Mouse (Mus musculus) limb, embryonic 12.5 days (tissue): ENCODE measurements around the gene Tspan31. TPM values are rescaled to one million over a fixed set of nuclear protein-coding genes. Genes with fewer than 3 reads are reported as not detected.

Experiments
- ATAC-seq: fragments of 200-750 bp; cut with Nextera tagmentation; 2 replicates; pipeline ENCODE4 v1.8.0; 2017; ENCODE audit warnings: low read depth, moderate TSS enrichment; ENCODE audit not compliant: insufficient number of reproducible peaks, insufficient read depth, low FRiP score, low TSS enrichment
- H3K27ac ChIP-seq: fragments of 300-500 bp; sonication (generic); 2 replicates; pipeline ENCODE4 v1.5.1; 2016; ENCODE audit warnings: mild to moderate bottlenecking, moderate library complexity
- H3K27me3 ChIP-seq: fragments of 300-500 bp; sonication (generic); 2 replicates; pipeline ENCODE4 v1.6.1; 2016; ENCODE audit warnings: mild to moderate bottlenecking, moderate library complexity
- H3K36me3 ChIP-seq: fragments of 300-500 bp; sonication (generic); 2 replicates; pipeline ENCODE4 v1.6.1; 2016; ENCODE audit warnings: mild to moderate bottlenecking, moderate library complexity
- H3K4me1 ChIP-seq: fragments of 300-500 bp; sonication (generic); replicated peaks from 2 replicates; pipeline ENCODE4 v1.6.1; 2016
- H3K4me2 ChIP-seq: fragments of 300-500 bp; sonication (generic); 2 replicates; pipeline ENCODE4 v1.6.1; 2016; ENCODE audit warnings: mild to moderate bottlenecking, moderate library complexity
- H3K4me3 ChIP-seq: fragments of 300-500 bp; sonication (generic); replicated peaks from 2 replicates; pipeline ENCODE4 v1.5.1; 2016; ENCODE audit warnings: mild to moderate bottlenecking
- H3K9ac ChIP-seq: fragments of 300-500 bp; sonication (generic); replicated peaks from 2 replicates; pipeline ENCODE4 v1.6.1; 2016; ENCODE audit warnings: mild to moderate bottlenecking, moderate library complexity
- H3K9me3 ChIP-seq: fragments of 300-500 bp; sonication (generic); 2 replicates; pipeline ENCODE4 v1.6.1; 2016; ENCODE audit warnings: mild to moderate bottlenecking, moderate library complexity
- WGBS: fragments of 180-500 bp; shearing (Covaris S2); methylation state at CpG from one replicate; pipeline ENCODE4 v1.1.7; 2016; 5-methylcytosine and 5-hydroxymethylcytosine counted together
- polyA plus RNA-seq: library from polyadenylated mRNA; unstranded; fragments of >200 nt; fragmentation: Nextera tagmentation; extraction: Ambion mirVana; gene quantifications from 2 replicates; pipeline ENCODE4 v1.2.1, GENCODE M21; 2016

The Tspan31 gene
- polyA plus RNA-seq, result 171 and 172 TPM in 2 replicates

DNA sequence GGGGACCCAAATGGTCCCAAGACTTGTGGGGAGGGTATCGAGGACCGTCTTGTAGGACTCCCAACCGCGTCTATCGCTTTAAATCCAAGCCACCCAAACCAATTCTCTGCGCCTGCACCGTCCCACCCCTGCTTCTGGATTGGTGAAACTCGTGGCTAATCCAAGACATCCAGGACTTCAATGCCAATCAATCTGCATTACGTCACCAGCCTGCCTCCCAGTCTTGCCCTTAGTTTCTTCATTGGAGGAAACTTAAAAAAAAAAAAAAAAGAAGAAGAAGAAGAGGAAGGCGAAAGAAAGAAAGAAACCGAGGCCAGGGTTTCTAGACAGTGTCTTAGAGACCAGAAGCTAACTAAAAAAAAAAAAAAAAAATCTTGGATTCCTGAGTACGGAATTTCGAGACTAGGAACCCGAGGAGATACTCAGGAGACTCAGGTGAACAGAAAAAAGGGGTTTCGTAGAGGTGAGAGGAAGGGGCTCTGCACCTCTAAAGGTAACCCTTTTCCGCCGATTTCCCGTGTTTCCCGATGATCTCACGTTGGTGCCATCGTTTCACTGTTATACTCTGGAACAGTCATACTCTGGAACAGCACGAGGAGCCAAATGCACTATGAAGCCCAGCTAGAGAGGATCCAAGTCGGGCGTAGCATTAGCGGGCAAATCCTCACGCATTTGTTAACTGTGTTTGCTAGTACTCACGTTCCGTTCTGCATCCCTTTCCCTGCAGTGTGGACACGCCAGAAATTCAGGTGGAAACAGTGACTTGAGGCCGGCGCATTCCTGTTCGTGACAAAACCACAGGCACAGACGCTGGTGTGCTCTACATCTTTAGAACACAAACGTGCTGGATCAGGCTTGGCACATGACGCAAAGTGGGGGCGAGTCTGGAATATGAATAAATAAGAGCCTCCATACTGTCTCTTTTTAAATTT is at the start of gene Tspan31:
Gene Tspan31 (minus strand): TSS at position 75 of the 932 bp plus-strand sequence.
- peaks cover 35% of the 10 kb centered on the region for H3K36me3 ChIP-seq
- peaks cover 9% of the 10 kb centered on the region for H3K27me3 ChIP-seq
- H3K9me3 ChIP-seq, result no peaks in the 10 kb centered on the region
- 2% methylated on average over 36 of the region's 36 CpGs for WGBS
- H3K4me1 ChIP-seq, result peaks cover 27% of the 10 kb centered on the region
- H3K9ac ChIP-seq, result peak within 1 kb of the TSS; percentile 75
- H3K4me3 ChIP-seq, result peak within 1 kb of the TSS; percentile 64
- peak within 1 kb of the TSS; percentile 93 for H3K4me2 ChIP-seq
- peak; percentile 88 for ATAC-seq
- H3K27ac ChIP-seq, result peak within 1 kb of the TSS; percentile 90

- no peak for ATAC-seq
- no peak overlapping the region for H3K9ac ChIP-seq
- no peaks in the 10 kb centered on the region for H3K27me3 ChIP-seq
- no peaks in the 10 kb centered on the region for H3K9me3 ChIP-seq
- WGBS, result 88% methylated on average over 10 of the region's 10 CpGs
- no peak overlapping the region for H3K27ac ChIP-seq
- peaks cover 43% of the 10 kb centered on the region for H3K36me3 ChIP-seq
- H3K4me2 ChIP-seq, result no peak overlapping the region
- peaks cover 13% of the 10 kb centered on the region for H3K4me1 ChIP-seq
- no peak overlapping the region for H3K4me3 ChIP-seq
Measured at GRCm38 (mm10) chr10:127119229-127119628, 49.2 kb upstream of the Tspan31 start.

- ATAC-seq, result no peak
- H3K27me3 ChIP-seq, result no peaks in the 10 kb centered on the region
- peaks cover 43% of the 10 kb centered on the region for H3K36me3 ChIP-seq
- H3K9me3 ChIP-seq, result no peaks in the 10 kb centered on the region
- H3K4me2 ChIP-seq, result no peak overlapping the region
- H3K4me1 ChIP-seq, result peaks cover 13% of the 10 kb centered on the region
- H3K9ac ChIP-seq, result no peak overlapping the region
- H3K4me3 ChIP-seq, result no peak overlapping the region
- H3K27ac ChIP-seq, result no peak overlapping the region
- 89% methylated on average over 11 of the region's 11 CpGs for WGBS
Measured at GRCm38 (mm10) chr10:127118470-127118869, 48.4 kb upstream of the Tspan31 start.

GRCm38 (mm10) chr10:127115068-127115467 is 45.0 kb upstream of the Tspan31 start:
- no peak overlapping the region for H3K4me3 ChIP-seq
- 82% methylated on average over 2 of the region's 2 CpGs for WGBS
- no peak for ATAC-seq
- no peak overlapping the region for H3K27ac ChIP-seq
- H3K9me3 ChIP-seq, result no peaks in the 10 kb centered on the region
- H3K4me1 ChIP-seq, result peaks cover 3% of the 10 kb centered on the region
- H3K9ac ChIP-seq, result no peak overlapping the region
- peaks cover 64% of the 10 kb centered on the region for H3K36me3 ChIP-seq
- no peaks in the 10 kb centered on the region for H3K27me3 ChIP-seq
- H3K4me2 ChIP-seq, result no peak overlapping the region

- Histone ChIP-seq H3K36me3 (peaks cover 64% of the 10 kb centered on the region), H3K27me3 (no peaks in the 10 kb centered on the region), H3K4me1 (no peaks in the 10 kb centered on the region), H3K9me3 (no peaks in the 10 kb centered on the region), H3K4me3 (no peak overlapping the region), H3K4me2 (no peak overlapping the region), H3K9ac (no peak overlapping the region), H3K27ac (no peak overlapping the region)
- WGBS, result 88% methylated on average over 11 of the region's 11 CpGs
- ATAC-seq, result no peak
Measured at GRCm38 (mm10) chr10:127114408-127114807, 44.3 kb upstream of the Tspan31 start.

DNA sequence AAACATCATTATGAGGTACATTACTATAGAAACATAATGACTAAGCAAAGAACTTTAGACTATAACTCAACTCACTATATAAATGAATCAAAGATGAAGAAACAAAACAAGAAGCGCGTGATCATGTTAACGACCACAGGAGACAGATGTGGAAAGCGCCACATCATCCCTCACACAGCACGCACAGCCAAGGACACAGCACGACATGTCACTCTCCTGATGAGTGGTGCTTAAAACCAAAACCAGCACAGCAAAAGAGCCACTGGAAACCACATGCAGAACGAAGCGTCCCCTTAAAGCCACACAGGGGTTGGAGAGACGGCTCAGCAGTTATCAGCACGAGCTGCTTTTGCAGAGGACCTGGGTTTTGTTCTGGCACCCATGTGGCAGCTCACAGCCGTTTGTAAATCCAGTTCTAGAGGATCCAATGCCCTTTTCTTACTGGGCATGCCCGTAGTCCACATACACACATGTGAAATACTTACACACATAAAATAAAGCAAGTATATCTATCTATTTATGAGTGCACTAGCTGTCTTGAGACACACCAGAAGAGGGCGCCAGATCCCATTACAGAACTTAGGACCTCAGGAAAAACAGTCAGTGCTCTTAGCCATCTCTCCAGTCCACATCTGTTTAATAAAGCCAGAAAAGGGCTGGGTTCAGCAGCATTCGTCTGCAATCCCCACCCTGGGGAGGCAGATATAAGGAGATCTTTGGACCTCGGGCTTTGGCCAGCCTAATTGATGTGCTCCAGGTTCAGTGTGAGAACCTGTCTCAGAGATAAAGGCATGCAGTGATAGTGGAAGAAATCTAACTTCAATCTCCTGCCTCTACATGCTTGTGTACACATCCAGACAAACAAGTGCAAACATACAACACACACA is 41.2 kb upstream of the Tspan31 start:
- H3K27me3 ChIP-seq, result no peaks in the 10 kb centered on the region
- H3K36me3 ChIP-seq, result peaks cover 40% of the 10 kb centered on the region
- H3K4me1 ChIP-seq, result no peaks in the 10 kb centered on the region
- no peaks in the 10 kb centered on the region for H3K9me3 ChIP-seq
- no peak overlapping the region for H3K4me3 ChIP-seq
- H3K9ac ChIP-seq, result no peak overlapping the region
- H3K27ac ChIP-seq, result no peak overlapping the region
- no peak for ATAC-seq
- no peak overlapping the region for H3K4me2 ChIP-seq
- 91% methylated on average over 15 of the region's 15 CpGs for whole genome bisulfite sequencing

- Histone ChIP-seq H3K9me3 (no peaks in the 10 kb centered on the region), H3K4me3 (no peak overlapping the region), H3K4me2 (no peak overlapping the region), H3K27me3 (no peaks in the 10 kb centered on the region), H3K36me3 (peaks cover 39% of the 10 kb centered on the region), H3K4me1 (no peaks in the 10 kb centered on the region), H3K27ac (no peak overlapping the region), H3K9ac (no peak overlapping the region)
- WGBS, result 76% methylated on average over 3 of the region's 3 CpGs
- no peak for ATAC-seq
Measured at GRCm38 (mm10) chr10:127108262-127108583, 38.2 kb upstream of the Tspan31 start.

- no peaks in the 10 kb centered on the region for H3K27me3 ChIP-seq
- no peak overlapping the region for H3K27ac ChIP-seq
- no peaks in the 10 kb centered on the region for H3K4me1 ChIP-seq
- no peak for ATAC-seq
- no peaks in the 10 kb centered on the region for H3K9me3 ChIP-seq
- 86% methylated on average over 16 of the region's 16 CpGs for WGBS
- H3K36me3 ChIP-seq, result peaks cover 34% of the 10 kb centered on the region
- no peak overlapping the region for H3K4me2 ChIP-seq
- no peak overlapping the region for H3K4me3 ChIP-seq
- no peak overlapping the region for H3K9ac ChIP-seq
Measured at GRCm38 (mm10) chr10:127107563-127108261, 37.6 kb upstream of the Tspan31 start.

DNA sequence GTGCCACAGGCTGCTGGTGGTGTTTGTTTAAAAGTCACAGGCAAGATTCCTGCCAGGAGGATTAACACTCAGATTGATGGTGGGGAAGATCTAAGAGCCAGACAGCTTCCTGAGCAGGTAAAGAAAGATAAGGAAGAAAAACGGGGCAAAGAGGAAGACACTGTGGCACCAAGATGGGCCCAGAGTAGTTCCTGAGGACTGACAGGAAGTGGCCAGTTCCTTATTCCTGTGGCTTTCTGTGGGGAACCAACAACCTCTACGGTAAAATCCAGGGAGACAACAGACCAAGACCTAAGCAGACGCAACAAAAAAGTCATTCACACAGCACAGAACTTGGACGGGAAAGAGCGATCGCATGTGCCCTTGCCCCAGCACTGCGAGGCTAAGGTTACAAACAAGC is 33.6 kb upstream of the Tspan31 start:
- no peak overlapping the region for H3K27ac ChIP-seq
- H3K4me3 ChIP-seq, result no peak overlapping the region
- no peaks in the 10 kb centered on the region for H3K9me3 ChIP-seq
- H3K27me3 ChIP-seq, result no peaks in the 10 kb centered on the region
- H3K36me3 ChIP-seq, result peaks cover 38% of the 10 kb centered on the region
- no peak overlapping the region for H3K9ac ChIP-seq
- H3K4me2 ChIP-seq, result no peak overlapping the region
- 79% methylated on average over 7 of the region's 7 CpGs for WGBS
- no peaks in the 10 kb centered on the region for H3K4me1 ChIP-seq
- no peak for ATAC-seq

- Histone ChIP-seq H3K4me2 (no peak overlapping the region), H3K4me3 (no peak overlapping the region), H3K36me3 (peaks cover 57% of the 10 kb centered on the region), H3K9ac (no peak overlapping the region), H3K9me3 (no peaks in the 10 kb centered on the region), H3K27ac (no peak overlapping the region), H3K27me3 (no peaks in the 10 kb centered on the region), H3K4me1 (no peaks in the 10 kb centered on the region)
- ATAC-seq, result no peak
- 86% methylated on average over 6 of the region's 6 CpGs for WGBS
Measured at GRCm38 (mm10) chr10:127101151-127101550, 31.1 kb upstream of the Tspan31 start.

DNA sequence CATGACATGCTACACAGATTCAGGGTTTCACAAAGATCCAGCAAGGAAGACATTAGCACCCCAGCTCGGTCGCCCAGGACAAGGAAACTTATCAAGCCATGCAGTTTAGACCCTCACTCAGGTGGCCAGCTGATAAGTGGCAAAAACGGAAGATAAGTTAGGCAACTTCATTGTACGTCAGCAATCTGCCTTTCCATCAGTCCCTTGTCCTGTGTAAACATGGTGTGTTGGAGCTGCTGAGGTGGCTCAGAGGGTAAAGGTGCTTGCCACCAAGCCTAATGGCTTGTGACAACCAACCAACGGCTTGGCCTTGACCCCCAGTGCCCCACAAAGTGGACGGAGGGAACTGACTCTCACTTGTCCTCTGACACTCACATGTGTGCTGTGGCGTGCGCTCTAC is 30.4 kb upstream of the Tspan31 start:
- Histone ChIP-seq H3K27ac (no peak overlapping the region), H3K4me3 (no peak overlapping the region), H3K27me3 (no peaks in the 10 kb centered on the region), H3K36me3 (peaks cover 60% of the 10 kb centered on the region), H3K9me3 (no peaks in the 10 kb centered on the region), H3K4me2 (no peak overlapping the region), H3K4me1 (no peaks in the 10 kb centered on the region), H3K9ac (no peak overlapping the region)
- ATAC-seq, result no peak
- 83% methylated on average over 8 of the region's 8 CpGs for WGBS
